Mouse (Mus musculus) liver, embryonic 14.5 days (tissue): ENCODE measurements around the gene Tex21. TPM values are rescaled to one million over a fixed set of nuclear protein-coding genes. Genes with fewer than 3 reads are reported as not detected.

ENCODE experiments used
- ATAC-seq: fragments of 200-750 bp; cut with Nextera tagmentation; 2 replicates; pipeline ENCODE4 v1.8.0; 2017; ENCODE audit warnings: moderate number of reproducible peaks, mild to moderate bottlenecking, moderate library complexity; ENCODE audit not compliant: insufficient read depth
- DNase-seq, 3 experiments: peaks; one replicate each; pipeline ENCODE4 v3.0.0-alpha.2; 2012 to 2013; ENCODE audit warnings: low read depth in 3 of 3, low spot score in 3 of 3
- H3K27ac ChIP-seq: fragments of 300-500 bp; sonication (generic); 2 replicates; pipeline ENCODE4 v1.5.1; 2014; ENCODE audit warnings: moderate library complexity, mild to moderate bottlenecking, control low read depth, inconsistent platforms
- H3K27me3 ChIP-seq: fragments of 300-500 bp; sonication (generic); 2 replicates; pipeline ENCODE4 v1.6.1; 2014; ENCODE audit warnings: mild to moderate bottlenecking, low read length, moderate library complexity; ENCODE audit not compliant: control insufficient read depth, insufficient read depth
- H3K36me3 ChIP-seq: fragments of 300-500 bp; sonication (generic); replicated peaks from 2 replicates; pipeline ENCODE4 v1.6.1; 2014; ENCODE audit warnings: low read depth; ENCODE audit not compliant: control insufficient read depth, insufficient read depth
- H3K4me1 ChIP-seq, 2 experiments: fragments of 200-500 bp in 1 of 2; fragments of 300-500 bp in 1 of 2; sonication (generic) in 1 of 2; replicated peaks; 2 replicates each; pipeline ENCODE4 v1.6.1; 2012 to 2014; ENCODE audit warnings: antibody characterized with exemption in 1 of 2, inconsistent platforms in 1 of 2, low read length in 1 of 2; ENCODE audit not compliant: control insufficient read depth in 2 of 2, insufficient read depth in 2 of 2
- H3K4me2 ChIP-seq: fragments of 300-500 bp; sonication (generic); 2 replicates; pipeline ENCODE4 v1.6.1; 2014; ENCODE audit warnings: low read depth, mild to moderate bottlenecking, control low read depth, moderate library complexity
- H3K4me3 ChIP-seq, 2 experiments: fragments of 200-500 bp in 1 of 2; fragments of 300-500 bp in 1 of 2; sonication (generic) in 1 of 2; 2 replicates each; pipeline ENCODE4 v1.5.1; 2012 to 2014; ENCODE audit warnings: low read depth in 2 of 2, low read length in 2 of 2, mild to moderate bottlenecking in 2 of 2, control low read depth in 1 of 2, inconsistent platforms in 1 of 2, moderate library complexity in 1 of 2; ENCODE audit not compliant: insufficient read depth in 1 of 2
- H3K9ac ChIP-seq: fragments of 300-500 bp; sonication (generic); replicated peaks from 2 replicates; pipeline ENCODE4 v1.6.1; 2014; ENCODE audit warnings: mild to moderate bottlenecking, control low read depth, moderate library complexity
- H3K9me3 ChIP-seq: fragments of 300-500 bp; sonication (generic); 2 replicates; pipeline ENCODE4 v1.6.1; 2016; ENCODE audit warnings: low read length, mixed read lengths; ENCODE audit not compliant: control insufficient read depth
- CTCF ChIP-seq: IDR thresholded peaks from 2 replicates; pipeline ENCODE4 v1.5.1; 2016; ENCODE audit warnings: antibody characterized with exemption, low read depth, control low read depth
- EP300 ChIP-seq: IDR thresholded peaks from 2 replicates; pipeline ENCODE4 v1.6.1; 2016; ENCODE audit warnings: antibody characterized with exemption, low read depth
- WGBS: fragments of 180-500 bp; shearing (Covaris S2); extraction: QIAGEN DNeasy Blood & Tissue Kit; methylation state at CpG from one replicate; pipeline ENCODE4 v1.1.7; 2014; ENCODE audit not compliant: insufficient replicate concordance; 5-methylcytosine and 5-hydroxymethylcytosine counted together
- polyA plus RNA-seq, 2 experiments: library from polyadenylated mRNA; depleted of rRNA in 1 of 2; stranded (reverse) in 1 of 2; unstranded in 1 of 2; fragments of >200 nt; fragmentation: Nextera tagmentation in 1 of 2; extraction: Ambion mirVana in 1 of 2; gene quantifications; 2 replicates each; pipeline versions ENCODE4 v1.2.1 to v1.2.3; 2012 to 2014

Tex21 gene
- polyA plus RNA-seq (2012; rRNA removed) (0.04 TPM in 1 of 2 replicates, not detected in the other), polyA plus RNA-seq (2014; fragmentation: Nextera tagmentation; extraction: Ambion mirVana) (0.14 TPM in 1 of 2 replicates, not detected in the other)

DNA sequence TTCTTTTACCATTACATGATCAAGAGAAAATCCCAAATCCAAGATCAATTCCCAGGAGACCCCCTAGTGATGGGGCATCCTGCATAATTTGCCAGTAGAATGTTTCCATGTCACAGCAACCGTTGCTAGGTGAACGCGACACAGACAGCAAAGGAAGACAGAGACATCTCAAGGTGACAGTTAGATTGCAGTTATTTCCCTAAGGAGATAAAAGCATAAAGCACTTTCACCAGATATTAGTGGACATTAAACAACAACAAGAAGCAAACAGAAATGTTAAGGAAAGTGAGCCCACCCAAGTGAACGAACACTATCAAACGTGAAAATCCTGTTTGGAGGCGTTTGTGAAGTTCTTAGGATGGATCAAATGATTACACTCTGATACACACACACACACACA, at the start of gene Tex21:
Tex21 (minus strand) TSS at position 101 of the 400 bp plus-strand sequence.
- 71% methylated on average over 6 of the region's 6 CpGs for WGBS
- no peak within 1 kb of the TSS for H3K4me3 ChIP-seq
- no peak within 1 kb of the TSS for H3K9ac ChIP-seq
- H3K27ac ChIP-seq, result no peak within 1 kb of the TSS
- H3K9me3 ChIP-seq, result no peaks in the 10 kb centered on the region
- peaks cover under 1 to 5% of the 10 kb centered on the region in 2 experiments; a peak in 3 of 4 replicates for H3K4me1 ChIP-seq
- DNase-seq (no peak), ATAC-seq (no peak)
- no peaks in the 10 kb centered on the region for H3K27me3 ChIP-seq
- H3K4me2 ChIP-seq, result no peak within 1 kb of the TSS
- TF ChIP-seq EP300 (no peak), CTCF (no peak)
- no peaks in the 10 kb centered on the region for H3K36me3 ChIP-seq

DNA sequence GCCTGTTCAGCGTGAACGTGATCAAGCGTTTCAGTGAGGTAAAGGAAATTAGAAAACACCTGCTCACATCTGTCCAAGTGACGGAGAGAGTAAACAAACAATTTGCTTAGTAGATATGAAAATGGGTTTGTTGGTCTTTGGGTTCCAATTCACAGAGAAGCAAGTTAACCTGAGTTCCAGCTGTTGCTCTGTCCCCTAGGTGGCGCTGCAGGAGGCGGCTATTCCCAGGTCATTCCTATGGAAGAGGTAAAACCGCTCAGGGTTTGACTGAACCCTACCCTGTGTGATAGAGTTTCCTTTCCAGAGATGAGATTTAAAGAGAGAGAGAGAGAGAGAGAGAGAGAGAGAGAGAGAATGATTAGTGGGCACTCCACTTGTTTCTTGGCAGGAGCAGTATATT, 46.6 kb upstream of the Tex21 start:
- 53% methylated on average over 7 of the region's 7 CpGs for WGBS
- Histone ChIP-seq H3K9ac (no peak overlapping the region), H3K4me2 (no peak overlapping the region), H3K27me3 (no peaks in the 10 kb centered on the region), H3K27ac (no peak overlapping the region), H3K9me3 (no peaks in the 10 kb centered on the region), H3K4me1 (no peaks in the 10 kb centered on the region), H3K36me3 (peaks cover 47% of the 10 kb centered on the region), H3K4me3 (no peak overlapping the region)
- TF ChIP-seq CTCF (peak; percentile 83), EP300 (no peak)
- DNase-seq, result no peak
- ATAC-seq, result no peak

DNA sequence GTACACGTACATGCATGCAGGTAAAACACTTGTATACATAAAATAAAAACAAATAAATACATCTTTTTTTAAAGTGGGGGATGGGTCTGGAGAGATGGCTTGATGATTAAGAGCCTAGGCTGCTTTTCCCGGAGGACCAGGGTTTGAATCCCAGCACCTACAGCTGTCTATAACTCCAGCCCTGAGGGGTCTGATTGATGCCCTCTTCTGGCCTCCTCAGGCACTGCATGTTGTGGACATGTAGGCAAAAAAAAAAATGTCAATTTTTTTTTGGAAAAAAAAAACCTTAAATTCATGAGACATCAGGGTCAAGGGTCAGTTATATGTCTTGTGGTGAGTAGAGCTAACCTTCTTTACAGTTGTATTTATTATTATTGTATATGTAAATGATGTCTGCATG, 43.7 kb upstream of the Tex21 start:
- ATAC-seq, result no peak
- Histone ChIP-seq H3K9me3 (no peaks in the 10 kb centered on the region), H3K27me3 (no peaks in the 10 kb centered on the region), H3K4me1 (no peaks in the 10 kb centered on the region), H3K9ac (no peak overlapping the region), H3K27ac (no peak overlapping the region), H3K36me3 (peaks cover 48% of the 10 kb centered on the region), H3K4me2 (no peak overlapping the region), H3K4me3 (no peak overlapping the region)
- DNase-seq, result no peak
- no peak for TF ChIP-seq EP300
- peak; percentile 51 for TF ChIP-seq CTCF
- WGBS, result 75% methylated on average over 2 of the region's 2 CpGs

GRCm38 (mm10) chr12:76289428-76289827, 42.9 kb upstream of the Tex21 start:
- Histone ChIP-seq H3K9ac (no peak overlapping the region), H3K4me2 (no peak overlapping the region), H3K36me3 (peaks cover 42% of the 10 kb centered on the region), H3K27me3 (no peaks in the 10 kb centered on the region), H3K4me1 (no peaks in the 10 kb centered on the region), H3K4me3 (no peak overlapping the region), H3K27ac (no peak overlapping the region), H3K9me3 (no peaks in the 10 kb centered on the region)
- ATAC-seq (0 out of 2 replicates have a peak, but pooled peaks have one; percentile 45), DNase-seq (no peak)
- TF ChIP-seq CTCF (no peak), EP300 (no peak)
- WGBS, result 87% methylated on average over 12 of the region's 12 CpGs

DNA sequence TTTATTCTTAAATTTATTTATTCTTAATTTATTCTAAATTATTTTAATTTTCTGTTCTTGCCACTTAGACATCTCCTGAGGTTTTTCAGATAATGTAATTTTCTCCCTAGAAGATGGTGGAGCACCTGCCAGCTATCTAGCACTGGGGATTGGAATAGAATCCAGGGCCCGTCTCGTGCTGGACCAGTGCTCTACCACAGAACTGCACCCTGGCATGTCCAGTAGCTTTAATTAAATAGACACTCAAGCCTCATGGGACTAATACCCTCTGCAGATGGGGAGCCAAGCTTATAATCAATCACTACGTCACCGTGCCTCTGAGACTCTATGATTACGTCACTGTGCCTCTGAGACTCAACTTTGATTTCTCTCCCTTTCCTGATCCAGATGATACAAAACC, 41.9 kb upstream of the Tex21 start:
- TF ChIP-seq CTCF, result no peak
- no peak for TF ChIP-seq EP300
- WGBS, result 85% methylated on average over 5 of the region's 5 CpGs
- H3K9me3 ChIP-seq, result no peaks in the 10 kb centered on the region
- ATAC-seq, result no peak
- no peak overlapping the region for H3K27ac ChIP-seq
- no peaks in the 10 kb centered on the region for H3K27me3 ChIP-seq
- no peaks in the 10 kb centered on the region for H3K4me1 ChIP-seq
- H3K4me3 ChIP-seq, result no peak overlapping the region
- no peak for DNase-seq
- no peak overlapping the region for H3K9ac ChIP-seq
- no peak overlapping the region for H3K4me2 ChIP-seq
- peaks cover 41% of the 10 kb centered on the region for H3K36me3 ChIP-seq
